Mouse (Mus musculus) lung, adult 10 weeks (tissue): ENCODE measurements around the gene Ggcx. TPM values are rescaled to one million over a fixed set of nuclear protein-coding genes. Genes with fewer than 3 reads are reported as not detected.

Experiments
- polyA plus RNA-seq: library from polyadenylated mRNA; stranded (reverse); fragments of 350-450 nt; fragmentation: Illumina TruSeq; extraction: RNeasy Lipid Tissue Mini Kit (QIAGEN cat#74804); gene quantifications from one replicate; pipeline ENCODE4 v1.2.3, GENCODE M21; 2014; ENCODE audit warnings: low read depth, low replicate concordance; ENCODE audit not compliant: insufficient read depth

Ggcx gene
- 16.4 TPM for polyA plus RNA-seq

GRCm38 (mm10) chr6:72414076-72414756 is at the start of gene Ggcx:
Gene Ggcx (plus strand): TSS chr6:72414308.

GRCm38 (mm10) chr6:72366844-72367443 is 47.2 kb upstream of the Ggcx start, which contains the start of gene Rnf181:
Gene Rnf181 (minus strand): TSS chr6:72366956.

GRCm38 (mm10) chr6:72380131-72380770 is 33.9 kb upstream of the Ggcx start, which contains the start of gene Vamp5:
Gene Vamp5 (minus strand): TSS chr6:72380468.

DNA sequence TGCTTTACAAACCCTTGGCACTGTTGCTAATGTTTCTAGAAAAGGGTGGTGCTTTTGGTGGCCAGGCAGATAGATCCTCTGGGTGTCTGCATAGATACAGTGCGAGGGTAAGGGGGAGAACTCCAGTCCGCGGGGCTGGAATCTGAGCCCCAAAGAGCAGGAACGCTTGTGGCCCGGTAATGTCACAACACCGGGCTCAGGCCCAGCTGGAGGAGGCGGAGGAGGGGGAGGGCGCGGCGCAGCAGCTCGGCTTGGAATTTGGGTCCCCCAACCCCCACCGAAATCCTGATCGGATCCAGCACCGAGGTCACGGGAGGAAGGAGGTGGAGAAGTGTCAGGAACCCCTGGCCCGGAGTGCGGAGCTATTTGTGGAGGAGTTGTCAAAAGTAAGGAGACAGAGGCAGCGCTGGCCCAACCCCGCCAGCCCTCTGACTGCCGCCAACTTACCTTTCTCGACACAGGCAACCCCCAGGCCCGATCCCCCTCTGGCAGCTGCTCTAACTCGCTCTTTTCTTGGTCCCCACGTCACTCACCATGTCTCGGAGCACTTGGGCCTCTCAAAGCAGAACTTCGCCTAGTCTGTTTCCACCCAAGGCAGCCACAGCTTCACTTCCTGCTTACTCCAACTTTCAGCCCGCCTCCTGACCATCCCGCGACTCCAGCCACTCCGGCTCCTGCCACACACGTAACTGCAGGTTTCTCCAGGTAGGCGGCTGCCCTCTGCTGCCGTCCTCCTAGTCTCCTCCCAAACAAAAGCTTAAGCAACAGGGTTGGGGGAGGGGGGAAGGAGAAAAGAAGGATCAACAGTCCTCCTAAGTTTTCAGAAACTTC is 24.0 kb upstream of the Ggcx start, which contains the start of gene Vamp8:
Vamp8 (minus strand) TSS at position 763 of the 831 bp plus-strand sequence.

GRCm38 (mm10) chr6:72439355-72440185 is 25.5 kb downstream of the Ggcx start, which contains the start of gene Mat2a:
Gene Mat2a (minus strand): TSS chr6:72439558.

Other genes starting within 250 kb of the Ggcx start
- 13.7 TPM for gene Atoh8, start 178.7 kb upstream of the Ggcx start, polyA plus RNA-seq
- gene Sftpb, start 109.7 kb upstream of the Ggcx start, polyA plus RNA-seq = 2,676 TPM
- 23.9 TPM for gene Usp39, start 69.1 kb upstream of the Ggcx start, polyA plus RNA-seq
- gene 0610030E20Rik, start 67.0 kb upstream of the Ggcx start, polyA plus RNA-seq = 8.5 TPM
- 17.6 TPM for gene Tmem150a, start 58.9 kb upstream of the Ggcx start, polyA plus RNA-seq
- 160 TPM for gene Rnf181, start 47.4 kb upstream of the Ggcx start, polyA plus RNA-seq
- 132 TPM for gene Vamp5, start 33.8 kb upstream of the Ggcx start, polyA plus RNA-seq
- gene Vamp8, start 23.6 kb upstream of the Ggcx start, polyA plus RNA-seq = 819 TPM
- 145 TPM for gene Mat2a, start 25.2 kb downstream of the Ggcx start, polyA plus RNA-seq
- gene Sh2d6, start 107.4 kb downstream of the Ggcx start, polyA plus RNA-seq = not detected
- gene Capg, start 130.1 kb downstream of the Ggcx start, polyA plus RNA-seq = 79.6 TPM
- gene Elmod3, start 184.1 kb downstream of the Ggcx start, polyA plus RNA-seq = 9.3 TPM
- gene Retsat, start 184.2 kb downstream of the Ggcx start, polyA plus RNA-seq = 18.3 TPM
- gene Tgoln1, start 202.7 kb downstream of the Ggcx start, polyA plus RNA-seq = 70.9 TPM